Mouse (Mus musculus): ENCODE data around the gene Dmrtb1. TPM values are rescaled to one million over a fixed set of nuclear protein-coding genes. Genes with fewer than 3 reads are reported as not detected.
A peak's percentile ranks its signal among the peaks of the same experiment; 100 is the strongest.

The Dmrtb1 gene
- total and polyA plus RNA-seq, 3 experiments = not detected

- TF ChIP-seq ZNF384 (IDR thresholded peaks at IDR 0.05; ENCODE audit: low read depth, low read length) (no peak), E2F4 (IDR thresholded peaks at IDR 0.05; ENCODE audit: insufficient replicate concordance, low read depth, low read length) (no peak), SIN3A (IDR thresholded peaks at IDR 0.05; ENCODE audit: low read length) (no peak), HCFC1 (IDR thresholded peaks at IDR 0.05; ENCODE audit: low read depth, low read length) (no peak), NELFE (IDR thresholded peaks at IDR 0.05; ENCODE audit: low read depth, low read length) (no peak), JUN (IDR thresholded peaks at IDR 0.05; ENCODE audit: insufficient read depth, low read depth, low read length) (no peak), UBTF (IDR thresholded peaks at IDR 0.05; ENCODE audit: low read depth, low read length) (no peak), RCOR1 (conservative IDR thresholded peaks at IDR 0.05; ENCODE audit: low read depth, low read length) (no peak), MAX (IDR thresholded peaks at IDR 0.05; ENCODE audit: low read length) (no peak), MEF2A (IDR thresholded peaks at IDR 0.05; ENCODE audit: borderline replicate concordance, low read depth, low read length) (no peak), CTCF (conservative IDR thresholded peaks at IDR 0.05 in 1 of 2, IDR thresholded peaks at IDR 0.05 in 1 of 2; ENCODE audit: low read depth in 2 of 2, low read length in 2 of 2) (no peak), NRF1 (IDR thresholded peaks at IDR 0.05; ENCODE audit: low read depth, low read length) (no peak), ZKSCAN1 (IDR thresholded peaks at IDR 0.05; ENCODE audit: borderline replicate concordance, low read depth, low read length) (no peak), USF2 (conservative IDR thresholded peaks at IDR 0.05; ENCODE audit: low read depth, low read length) (no peak), MAZ (IDR thresholded peaks at IDR 0.05; ENCODE audit: low read depth, low read length) (no peak), ELF1 (IDR thresholded peaks at IDR 0.05; ENCODE audit: low read depth, low read length) (no peak), TBP (conservative IDR thresholded peaks at IDR 0.05; ENCODE audit: low read depth, low read length) (no peak)
- H3K36me3 ChIP-seq (replicated peaks in 1 of 2; ENCODE audit: control insufficient read depth in 1 of 2, insufficient read depth in 1 of 2, low read length in 1 of 2) = no peaks in the 10 kb centered on the region
- H3K4me2 ChIP-seq (ENCODE audit: insufficient read depth, low read depth, poor library complexity, severe bottlenecking) = 0 out of 2 replicates have a peak overlapping the region, but pooled peaks have one; percentile 24
- no peak overlapping the region for H3K9ac ChIP-seq (ENCODE audit: insufficient read depth, low read depth)
- no peaks in the 10 kb centered on the region for H3K9me3 ChIP-seq (replicated peaks; ENCODE audit: low read length)
- H3K4me3 ChIP-seq (replicated peaks in 1 of 3; ENCODE audit: low read depth in 2 of 3, low read length in 2 of 3, poor library complexity in 1 of 3) = no peak overlapping the region
- dilution Hi-C loops (cut with MboI; ENCODE audit: extremely low pct_ligation_motif_present, extremely low pct_unique_long_range_greater_than_20kb, low sequenced_read_pairs) = no loop called here
- no peak overlapping the region for H3K27ac ChIP-seq (ENCODE audit: insufficient read depth, low read depth)
- peaks cover 42% of the 10 kb centered on the region for H3K27me3 ChIP-seq (replicated peaks)
- in situ Hi-C loops (cut with MboI; ENCODE audit: low pct_ligation_motif_present, low pct_unique_long_range_greater_than_20kb, low sequenced_read_pairs) = no loop called here
- DNase-seq (ENCODE audit: extremely low read depth) = no peak
- H3K4me1 ChIP-seq (ENCODE audit: control insufficient read depth in 1 of 2, insufficient read depth in 2 of 2) = peaks cover 3 to 29% of the 10 kb centered on the region in 2 experiments; a peak in 3 of 4 replicates
- H3K79me2 ChIP-seq (replicated peaks; ENCODE audit: control insufficient read depth, extremely low read depth, insufficient read depth, poor library complexity, severe bottlenecking) = no peaks in the 10 kb centered on the region
Measured at GRCm38 (mm10) chr4:107674322-107674644, 9.7 kb downstream of the Dmrtb1 start.

GRCm38 (mm10) chr4:107673638-107674321 lies 10.2 kb downstream of the Dmrtb1 start:
- peak; percentile 82 for DNase-seq (ENCODE audit: extremely low read depth)
- TF ChIP-seq BHLHE40 (IDR thresholded peaks at IDR 0.05; ENCODE audit: low read depth, low read length) = 0 out of 2 replicates have a peak, but pooled peaks have one; percentile 19
- peak; percentile 56 for TF ChIP-seq SMC3 (IDR thresholded peaks at IDR 0.05; ENCODE audit: low read depth, low read length)
- TF ChIP-seq CTCF (conservative IDR thresholded peaks at IDR 0.05 in 1 of 2, IDR thresholded peaks at IDR 0.05 in 1 of 2; ENCODE audit: low read depth in 2 of 2, low read length in 2 of 2) = peak in 1 of 2 experiments; percentile 69; a peak in 2 of 4 replicates
- no peak for TF ChIP-seq IRF4 (IDR thresholded peaks at IDR 0.05; ENCODE audit: low read depth, low read length)
- peak; percentile 82 for TF ChIP-seq MXI1 (IDR thresholded peaks at IDR 0.05; ENCODE audit: low read depth, low read length)
- TF ChIP-seq NRF1 (IDR thresholded peaks at IDR 0.05; ENCODE audit: low read depth, low read length) = peak; percentile 43; the same call in 1 of the 2 replicates
- TF ChIP-seq ZC3H11A (IDR thresholded peaks at IDR 0.05; ENCODE audit: low read depth, low read length) = no peak
- H3K79me2 ChIP-seq (replicated peaks; ENCODE audit: control insufficient read depth, extremely low read depth, insufficient read depth, poor library complexity, severe bottlenecking) = no peaks in the 10 kb centered on the region
- H3K4me2 ChIP-seq (ENCODE audit: insufficient read depth, low read depth, poor library complexity, severe bottlenecking) = peak overlapping the region; percentile 25; the same call in 1 of the 2 replicates
- dilution Hi-C loops (cut with MboI; ENCODE audit: extremely low pct_ligation_motif_present, extremely low pct_unique_long_range_greater_than_20kb, low sequenced_read_pairs) = no loop called here
- in situ Hi-C loops (cut with MboI; ENCODE audit: low pct_ligation_motif_present, low pct_unique_long_range_greater_than_20kb, low sequenced_read_pairs) = no loop called here
- no peak overlapping the region for H3K4me3 ChIP-seq (replicated peaks in 1 of 3; ENCODE audit: low read depth in 2 of 3, low read length in 2 of 3, poor library complexity in 1 of 3)
- no peak overlapping the region for H3K9ac ChIP-seq (ENCODE audit: insufficient read depth, low read depth)
- H3K9me3 ChIP-seq (replicated peaks; ENCODE audit: low read length) = no peaks in the 10 kb centered on the region
- H3K4me1 ChIP-seq (ENCODE audit: control insufficient read depth in 1 of 2, insufficient read depth in 2 of 2) = peaks cover 5 to 28% of the 10 kb centered on the region in 2 experiments
- H3K36me3 ChIP-seq (replicated peaks in 1 of 2; ENCODE audit: control insufficient read depth in 1 of 2, insufficient read depth in 1 of 2, low read length in 1 of 2) = no peaks in the 10 kb centered on the region
- no peak overlapping the region for H3K27ac ChIP-seq (ENCODE audit: insufficient read depth, low read depth)
- peaks cover 42% of the 10 kb centered on the region for H3K27me3 ChIP-seq (replicated peaks)
